Mouse (Mus musculus): Measurements from ENCODE around the gene Nmur1.
"Not testable (repeated sequence)": the region's sequence is repeated elsewhere in the genome, so short reads cannot be mapped to it uniquely, and the experiment has no call there.

The Nmur1 gene

GRCm38 (mm10) chr1:86358906-86359797 is 66.9 kb downstream of the Nmur1 start, which contains the start of gene Ncl:
Gene Ncl, minus strand, starts transcription at chr1:86359400.
- peak; percentile 99 for DNase-seq (ENCODE audit: low spot score)

DNA sequence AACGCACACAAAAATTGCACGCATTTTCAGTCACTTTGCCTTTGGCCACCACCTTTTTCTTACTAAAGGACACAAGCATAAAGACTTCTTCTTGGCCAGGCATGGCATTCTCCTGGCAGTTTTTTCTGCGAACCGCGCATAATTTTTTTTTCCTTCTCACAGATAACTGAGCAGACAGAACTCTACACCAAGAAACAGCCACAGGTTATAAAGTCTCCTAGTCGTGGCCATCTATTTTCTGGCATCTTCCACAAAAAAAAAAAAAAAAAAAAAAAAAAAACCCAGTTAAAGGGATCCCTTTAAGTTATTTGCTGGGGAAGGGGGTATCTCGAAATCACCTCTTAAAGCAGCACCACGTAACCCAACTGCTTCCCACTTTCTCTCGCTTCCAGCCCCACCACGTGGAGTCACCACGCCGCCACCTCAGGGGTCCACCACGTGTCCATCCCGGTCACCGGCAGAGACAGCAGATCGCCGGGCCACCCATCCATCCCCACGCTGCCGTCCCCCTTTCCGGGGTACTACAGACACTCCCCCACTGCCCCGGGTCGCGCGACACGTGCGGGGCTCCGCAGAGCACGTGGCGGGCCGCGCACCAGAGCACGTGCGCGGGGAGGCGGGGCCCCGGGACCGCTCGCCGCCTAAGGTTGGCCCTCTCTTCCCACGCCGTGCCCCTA is 67.7 kb downstream of the Nmur1 start:
- no peak for DNase-seq (ENCODE audit: low spot score)

DNA sequence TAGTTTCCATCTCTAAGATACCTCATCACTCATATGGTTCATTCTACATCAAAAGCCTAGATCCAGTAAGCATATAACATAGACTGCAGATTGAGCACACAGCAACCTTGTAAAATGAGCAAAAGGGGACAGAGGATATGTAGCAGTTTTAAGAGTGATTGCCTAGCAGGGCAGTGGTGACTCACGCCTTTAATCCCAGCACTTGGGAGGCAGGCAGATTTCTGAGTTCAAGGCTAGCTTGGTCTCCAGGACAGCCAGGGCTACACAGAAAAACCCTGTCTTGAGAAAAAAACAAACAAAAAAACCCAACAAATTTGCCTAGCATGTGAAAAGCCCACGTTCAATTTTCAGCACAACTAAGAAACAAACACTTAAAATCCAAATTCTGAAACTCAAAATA is 71.8 kb downstream of the Nmur1 start:
- DNase-seq (ENCODE audit: low spot score), result no peak

GRCm38 (mm10) chr1:86350576-86350975 is 75.5 kb downstream of the Nmur1 start:
- no peak for DNase-seq (ENCODE audit: low spot score)

DNA sequence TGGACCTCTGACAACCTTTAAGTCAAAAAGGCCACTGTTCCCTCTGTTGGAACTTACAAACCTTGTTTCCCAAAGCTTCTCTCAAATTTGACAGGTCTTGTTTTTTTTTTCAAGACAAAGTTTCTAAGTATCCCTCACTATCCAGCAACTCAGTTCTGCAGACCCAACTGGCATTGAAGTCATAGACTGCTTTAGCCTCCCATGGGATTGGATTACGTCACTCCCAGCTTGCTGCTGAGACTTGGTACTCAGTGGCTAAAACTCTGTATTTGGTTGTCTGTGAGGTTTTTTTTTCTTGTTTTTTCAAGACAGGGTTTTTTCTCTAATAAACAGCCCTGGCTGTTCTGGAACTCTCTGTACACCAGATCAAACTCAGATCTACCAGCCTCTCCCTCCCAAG is 76.3 kb downstream of the Nmur1 start:
- no peak for DNase-seq (ENCODE audit: low spot score)

DNA sequence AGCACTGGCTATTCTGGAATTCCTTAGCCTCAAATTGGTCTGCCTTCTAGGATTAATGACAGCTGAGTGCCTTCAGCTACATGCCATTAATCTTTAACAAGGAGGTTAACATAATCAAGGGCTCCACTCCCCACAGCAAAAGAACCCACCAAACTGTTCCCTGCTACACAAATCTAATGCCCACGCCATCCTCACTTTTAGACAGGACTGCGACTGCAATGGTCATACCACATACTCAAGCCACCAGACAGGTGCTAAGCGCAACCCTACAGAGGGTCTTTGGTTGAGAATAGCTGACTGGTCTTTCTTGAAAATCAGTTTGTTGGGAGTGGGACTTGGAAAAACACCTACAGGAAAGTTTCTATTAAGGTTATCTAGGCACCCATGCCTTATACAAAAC is 76.8 kb downstream of the Nmur1 start:
- DNase-seq (ENCODE audit: low spot score), result no peak

- no peak for DNase-seq (ENCODE audit: low spot score)
Measured at GRCm38 (mm10) chr1:86348801-86349200, 77.2 kb downstream of the Nmur1 start.

DNA sequence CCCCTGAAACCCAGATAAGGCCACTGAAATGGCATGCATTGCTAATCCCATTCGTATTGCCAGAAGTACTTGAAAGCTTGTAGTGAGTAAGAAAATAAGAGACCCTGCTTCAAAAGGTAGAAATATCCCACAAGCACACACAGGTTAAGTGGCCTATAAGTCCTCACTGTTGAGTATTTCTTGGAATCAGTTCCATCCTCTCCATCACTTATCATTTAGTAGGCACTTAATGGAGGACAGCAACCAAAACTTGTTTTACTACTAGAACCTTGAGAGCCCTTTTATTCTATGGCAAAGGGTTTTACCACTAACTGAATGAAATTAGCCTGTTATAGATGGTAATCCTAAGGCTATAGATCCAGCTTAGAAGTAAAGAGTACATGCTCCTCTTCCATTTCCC is 77.9 kb downstream of the Nmur1 start:
- no peak for DNase-seq (ENCODE audit: low spot score)

DNA sequence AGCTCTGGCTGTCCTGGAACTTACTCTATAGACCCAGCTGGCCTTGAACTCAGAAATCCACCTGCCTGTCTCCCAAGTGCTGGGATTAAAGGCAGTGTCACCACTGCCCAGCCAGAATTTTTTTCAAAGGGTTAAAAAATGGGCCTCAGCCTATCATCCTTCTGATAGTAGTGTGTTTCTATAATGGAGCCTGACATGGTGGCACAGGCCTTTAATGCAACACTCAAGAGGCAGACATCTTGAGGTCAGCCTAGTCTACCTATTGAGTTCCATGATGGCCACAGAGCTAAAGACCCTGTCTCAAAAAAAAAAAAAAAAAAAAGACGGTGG is 78.3 kb downstream of the Nmur1 start:
- no peak for DNase-seq (ENCODE audit: low spot score)

GRCm38 (mm10) chr1:86346851-86347715 is 78.9 kb downstream of the Nmur1 start:
- DNase-seq (ENCODE audit: low spot score), result no peak

- no peak for DNase-seq (ENCODE audit: low spot score)
Measured at GRCm38 (mm10) chr1:86345956-86346355, 80.1 kb downstream of the Nmur1 start.

DNA sequence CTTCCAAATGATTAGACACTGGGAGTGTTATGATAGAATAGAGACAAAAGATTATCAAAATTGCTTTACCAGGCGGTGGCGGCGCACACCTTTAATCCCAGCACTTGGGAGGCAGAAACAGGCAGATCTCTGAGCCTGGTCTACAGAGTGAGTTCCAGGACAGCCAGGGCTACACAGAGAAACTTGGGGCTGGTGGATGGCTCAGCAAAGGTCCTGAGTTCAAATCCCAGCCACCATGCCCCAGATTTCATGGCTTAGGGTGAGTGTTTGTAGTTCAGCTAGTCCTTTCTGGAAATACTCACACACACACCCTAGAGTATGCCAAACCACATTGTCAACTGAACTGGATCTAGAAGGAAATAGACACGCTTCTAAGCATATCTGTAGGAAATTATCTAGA is 81.0 kb downstream of the Nmur1 start:
- DNase-seq (ENCODE audit: low spot score), result no peak

DNA sequence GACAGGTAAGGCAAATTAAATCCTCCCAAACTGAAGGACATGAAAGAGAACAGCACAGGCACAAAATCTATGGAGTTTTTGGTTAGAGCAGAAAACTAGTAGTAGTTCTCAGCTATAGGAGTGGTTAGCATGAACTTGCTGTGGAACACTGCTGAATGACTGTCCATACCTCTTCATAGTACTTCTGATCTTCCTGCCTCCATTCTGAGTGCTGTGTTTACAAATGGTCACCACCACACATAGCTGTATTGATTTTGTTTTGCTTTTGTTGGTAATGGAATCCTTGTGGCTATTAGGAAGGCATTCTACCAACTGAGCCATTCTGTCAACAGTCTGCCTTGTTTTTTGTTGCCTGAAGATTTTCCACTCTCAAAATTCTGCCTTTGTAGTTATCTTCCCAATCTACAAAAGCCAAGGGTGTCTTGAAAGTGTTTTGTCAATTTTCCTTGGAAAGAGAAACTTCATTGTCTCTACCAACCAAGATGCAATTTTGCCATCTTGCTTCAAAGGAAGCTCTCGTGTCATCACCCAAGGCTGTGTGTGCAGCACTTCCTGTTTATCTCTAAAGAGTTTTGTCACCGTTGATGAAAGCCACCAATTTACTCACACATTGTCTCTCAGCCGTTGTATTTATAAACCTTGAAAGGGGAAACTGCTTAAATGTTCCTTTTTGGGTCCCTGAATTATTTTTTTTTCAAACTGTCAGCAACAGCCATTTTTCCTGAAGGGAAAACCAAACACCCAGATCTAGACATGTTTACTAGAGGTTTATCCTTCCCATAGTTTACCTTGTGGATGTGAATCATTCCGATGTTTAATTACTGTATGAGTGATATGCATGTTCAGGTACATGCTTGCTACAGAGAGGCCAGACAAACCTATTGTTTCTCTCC is 81.8 kb downstream of the Nmur1 start:
- DNase-seq (ENCODE audit: low spot score), result no peak

DNA sequence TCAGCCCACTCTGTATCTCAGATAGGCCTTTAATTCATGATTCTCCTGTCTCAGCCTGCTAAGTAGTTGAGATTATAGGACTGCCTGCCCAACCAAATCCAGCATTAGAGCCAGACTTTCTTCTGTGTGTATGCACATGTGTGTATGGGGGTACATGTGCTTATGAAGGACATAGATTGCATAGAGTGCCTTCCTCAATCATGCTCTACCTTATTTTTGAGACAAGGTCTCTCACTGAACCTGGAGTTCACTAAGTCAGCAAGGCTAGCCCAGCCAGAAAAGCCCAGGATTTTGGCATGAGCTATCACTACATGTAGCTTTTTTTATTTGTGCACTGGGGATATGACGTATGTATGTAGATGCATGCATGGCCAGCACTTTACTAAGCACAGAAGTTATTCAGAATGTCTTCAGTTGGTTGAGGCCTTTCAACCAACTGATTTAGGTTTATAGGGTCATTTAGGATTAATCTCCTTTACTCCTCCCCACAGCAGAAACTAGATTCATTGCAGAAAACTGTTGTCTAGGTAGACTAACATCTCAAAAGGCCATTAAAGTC is 82.9 kb downstream of the Nmur1 start:
- no peak for DNase-seq (ENCODE audit: low spot score)

- DNase-seq (ENCODE audit: low spot score), result no peak
Measured at GRCm38 (mm10) chr1:86342371-86342770, 83.7 kb downstream of the Nmur1 start.

- DNase-seq (ENCODE audit: low spot score), result not testable (repeated sequence)
Measured at GRCm38 (mm10) chr1:86341096-86341495, 84.9 kb downstream of the Nmur1 start.

DNA sequence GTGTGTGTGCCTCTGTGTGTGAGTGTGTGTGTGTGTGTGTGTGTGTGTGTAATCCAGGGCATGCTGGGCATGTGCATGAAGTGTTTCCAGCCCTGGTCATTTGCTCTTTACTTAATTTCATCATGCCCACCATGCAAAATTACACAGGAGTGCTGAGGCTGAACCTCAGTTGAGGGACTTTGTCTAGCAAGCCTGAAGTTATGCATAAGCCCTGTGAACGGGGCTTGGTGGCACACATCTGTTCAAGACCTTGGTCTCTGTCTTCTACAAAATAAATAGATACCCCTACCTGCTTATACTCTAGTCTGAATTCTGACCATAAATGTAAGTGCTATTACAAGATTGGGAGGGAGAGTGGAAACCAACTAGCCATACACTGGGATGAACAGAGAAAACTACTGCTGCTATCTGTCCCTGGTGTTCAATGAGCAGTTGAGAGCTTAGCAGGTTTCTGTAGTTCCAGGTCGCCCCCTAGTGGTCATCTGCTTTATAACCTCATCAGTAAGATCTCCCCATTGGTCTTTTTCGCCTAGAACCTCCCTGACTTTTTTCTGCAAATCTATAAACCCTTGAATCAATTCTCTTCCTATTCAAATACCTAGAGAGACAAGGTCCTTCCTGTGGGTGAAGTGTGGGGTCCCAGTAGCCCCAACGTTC is 86.7 kb downstream of the Nmur1 start:
- DNase-seq (ENCODE audit: low spot score), result peak; percentile 97

DNA sequence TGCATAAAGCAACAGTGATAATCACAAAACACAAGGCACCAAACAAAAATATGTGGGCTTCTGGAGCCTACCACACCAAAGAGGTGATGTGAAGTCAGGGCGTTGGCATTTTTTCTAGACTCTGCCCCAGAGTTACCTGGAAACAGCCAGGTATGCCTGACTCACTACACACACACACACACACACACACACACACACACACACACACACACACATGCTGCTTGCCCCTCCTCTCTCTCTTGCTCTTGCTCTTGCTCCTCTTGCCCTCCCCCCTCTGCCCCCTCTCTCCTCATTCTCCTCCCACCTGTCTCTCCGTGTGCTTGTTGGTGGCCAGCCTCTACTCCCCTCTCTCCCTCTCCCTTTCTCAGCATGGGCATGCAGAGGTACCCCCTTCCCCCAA is 89.7 kb downstream of the Nmur1 start:
- DNase-seq (ENCODE audit: low spot score), result no peak
